Mouse (Mus musculus) testis, adult 2 months (tissue): ENCODE data around the gene Rps11.

ENCODE experiments used
- CTCF ChIP-seq: fragments of 200-500 bp; IDR thresholded peaks from 2 replicates; pipeline ENCODE4 v1.5.1; 2012; ENCODE audit warnings: low read depth, mild to moderate bottlenecking, inconsistent platforms, low read length, moderate library complexity; ENCODE audit not compliant: control insufficient read depth, insufficient read depth, insufficient replicate concordance
- POLR2A ChIP-seq: fragments of 200-500 bp; IDR thresholded peaks from 2 replicates; pipeline ENCODE4 v1.6.1; 2012; ENCODE audit warnings: low read depth, mild to moderate bottlenecking, inconsistent platforms, low read length, moderate library complexity; ENCODE audit not compliant: control insufficient read depth

- no peak for TF ChIP-seq CTCF
- TF ChIP-seq POLR2A: 0 out of 2 replicates have a peak, but pooled peaks have one; percentile 16
These were observed 20.5 kb downstream of the Rps11 start, which contains the start of gene Fcgrt for GRCm38 (mm10) chr7:45103652-45104180.
